Mouse (Mus musculus): ENCODE results near the gene Shh.

Shh gene

GRCm38 (mm10) chr5:28459456-28460225 is 7.4 kb downstream of the Shh start:
- peak; percentile 71 for DNase-seq (ENCODE audit: low spot score)

DNA sequence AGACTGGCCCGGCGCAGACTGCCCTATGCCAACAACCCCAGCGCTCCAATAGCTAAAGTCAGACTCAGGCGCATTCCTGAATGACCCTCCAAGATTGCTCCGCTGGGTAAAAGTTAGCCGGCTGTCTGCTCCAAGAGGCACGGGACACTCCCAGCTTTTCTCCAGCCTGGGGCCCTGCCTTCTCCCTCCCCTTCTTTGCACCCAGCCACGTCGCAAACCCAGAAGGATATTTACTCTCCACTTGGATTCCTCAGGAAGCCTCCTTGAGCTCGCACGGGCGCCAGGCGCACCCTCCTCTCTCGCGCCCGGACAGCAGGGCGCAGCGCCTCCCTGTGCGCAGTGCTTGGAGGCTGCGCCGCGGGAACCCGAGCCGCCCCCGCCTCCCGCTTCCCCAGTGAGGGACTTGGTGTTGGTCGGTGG is 8.2 kb downstream of the Shh start:
- peak; percentile 50 for DNase-seq (ENCODE audit: low spot score)

DNA sequence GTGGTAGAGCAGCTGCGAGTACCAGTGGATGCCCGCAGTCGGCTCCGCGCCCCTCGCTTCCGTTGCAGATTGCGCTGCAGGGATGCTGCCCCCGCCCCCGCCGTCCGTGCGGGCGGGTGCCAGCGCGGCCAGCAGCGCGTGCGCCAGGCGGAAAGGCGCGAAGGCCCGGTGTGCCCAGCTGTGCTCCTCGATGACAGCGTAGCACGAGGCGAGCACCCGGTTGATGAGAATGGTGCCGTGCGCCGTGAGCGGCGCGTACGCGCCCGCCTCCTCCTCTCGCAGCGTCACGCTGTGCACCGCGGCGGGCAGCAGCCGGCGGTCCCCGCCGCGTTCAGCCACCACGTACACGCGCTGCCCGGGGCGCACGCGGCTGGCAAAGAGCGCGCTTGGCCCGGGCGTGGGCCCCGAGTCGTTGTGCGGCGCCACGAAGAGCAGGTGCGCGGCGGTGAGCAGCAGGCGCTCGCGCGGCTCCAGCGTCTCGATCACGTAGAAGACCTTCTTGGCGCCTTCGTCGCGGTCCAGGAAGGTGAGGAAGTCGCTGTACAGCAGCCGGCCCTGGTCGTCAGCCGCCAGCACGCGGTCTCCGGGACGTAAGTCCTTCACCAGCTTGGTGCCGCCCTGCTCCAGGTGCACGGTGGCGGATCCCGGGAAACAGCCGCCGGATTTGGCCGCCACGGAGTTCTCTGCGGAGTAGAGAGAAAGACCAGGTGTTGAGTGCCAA is 9.0 kb downstream of the Shh start:
- DNase-seq (ENCODE audit: low spot score) = peak; percentile 23

GRCm38 (mm10) chr5:28456366-28456765 is 10.7 kb downstream of the Shh start:
- DNase-seq (ENCODE audit: low spot score) = no peak

GRCm38 (mm10) chr5:28455721-28456120 is 11.3 kb downstream of the Shh start:
- DNase-seq (ENCODE audit: low spot score) = no peak

DNA sequence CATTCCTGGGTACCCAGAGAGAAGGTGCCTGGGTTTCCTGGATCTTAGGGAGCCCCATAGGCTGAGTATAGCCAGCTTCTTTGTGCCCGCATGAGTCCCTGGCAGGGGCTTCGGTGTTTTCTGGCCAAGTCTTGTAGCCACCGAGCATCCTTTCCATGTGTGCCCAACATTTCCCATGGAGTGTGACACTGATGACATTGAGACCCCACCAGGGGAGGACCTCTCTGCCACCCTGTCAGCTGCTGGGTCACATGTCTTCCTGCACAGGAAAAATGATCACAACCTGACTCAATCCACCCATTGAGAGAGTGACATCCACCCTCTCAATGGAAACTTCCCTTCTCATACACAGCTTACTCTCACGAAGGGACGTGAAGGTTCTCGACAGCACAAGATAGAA is 12.5 kb downstream of the Shh start:
- no peak for DNase-seq (ENCODE audit: low spot score)

DNA sequence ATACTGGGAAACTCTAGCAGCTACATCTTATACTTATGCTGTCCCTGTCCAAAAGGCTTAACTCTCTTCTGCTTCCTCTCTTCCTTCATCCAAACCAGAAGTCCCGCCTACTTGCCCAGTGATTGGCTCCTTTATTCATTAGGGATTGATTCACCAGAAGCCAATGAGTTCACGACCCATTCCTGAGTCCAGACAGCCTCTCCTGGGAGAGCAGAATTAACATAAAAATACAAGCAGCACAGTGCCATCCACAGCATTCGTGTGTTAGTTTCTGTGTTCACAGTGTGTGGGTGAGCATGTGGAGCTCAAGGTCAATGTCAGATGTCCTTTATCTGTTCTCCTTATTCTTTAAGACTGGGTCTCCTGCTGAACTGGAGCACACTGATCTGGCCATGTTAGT is 13.5 kb downstream of the Shh start:
- peak; percentile 38 for DNase-seq (ENCODE audit: low spot score)

DNA sequence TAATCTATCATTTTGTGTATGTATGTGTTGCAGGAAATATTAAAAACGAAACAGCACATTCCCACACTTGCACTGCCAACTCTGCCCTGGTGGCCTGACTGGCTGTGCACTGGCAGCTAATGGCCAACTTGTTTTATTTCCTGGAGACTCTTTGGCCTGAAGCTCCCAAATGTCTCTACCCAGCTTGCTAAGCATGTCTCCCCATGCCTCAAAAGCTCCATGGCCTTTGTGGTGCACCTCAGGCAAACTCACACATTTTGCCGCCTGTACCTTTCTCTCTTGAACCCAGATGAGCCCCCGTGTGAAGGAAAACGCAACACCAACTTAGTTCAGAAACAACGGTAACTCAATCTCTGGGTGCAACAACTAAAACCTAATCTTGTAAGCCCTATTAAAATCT is 14.0 kb downstream of the Shh start:
- no peak for DNase-seq (ENCODE audit: low spot score)

- DNase-seq (ENCODE audit: low spot score) = peak; percentile 89
These were observed 15.9 kb downstream of the Shh start for GRCm38 (mm10) chr5:28451053-28451638.

DNA sequence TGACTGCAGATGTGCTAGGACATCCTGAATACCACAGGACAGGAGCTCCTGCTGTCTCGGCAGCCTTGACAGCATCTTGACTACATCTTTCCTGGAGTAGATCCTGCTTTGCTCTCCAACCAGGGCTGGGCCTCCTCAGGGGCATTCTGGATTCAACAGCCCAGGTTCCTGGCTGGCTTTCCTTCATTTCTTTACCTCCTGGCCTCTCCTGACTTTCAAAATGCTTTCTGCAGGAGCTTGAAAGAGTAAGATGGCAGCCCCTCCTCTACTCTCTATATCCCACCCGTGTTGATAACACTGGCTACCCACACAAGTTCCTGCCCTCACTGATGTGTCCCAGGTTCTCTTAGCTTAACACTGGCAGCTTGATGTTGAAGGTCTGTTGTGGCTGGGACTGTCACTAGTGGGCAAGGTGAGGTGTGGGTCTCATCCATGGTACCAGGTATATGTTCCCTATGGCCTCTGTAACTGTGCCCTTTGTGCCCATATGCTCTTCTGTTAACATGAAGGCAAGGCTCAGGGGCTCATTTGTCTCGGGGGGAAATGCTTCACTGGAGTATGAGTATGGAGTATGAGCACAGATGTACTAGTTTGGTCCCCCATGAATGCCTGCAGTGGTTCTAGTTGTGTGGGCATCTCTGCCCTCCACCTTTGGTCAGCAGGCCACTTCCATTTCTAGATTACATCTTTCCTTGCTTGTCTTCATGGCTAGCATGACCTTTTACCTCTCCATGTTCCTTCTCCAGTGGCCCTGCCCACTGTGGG is 16.7 kb downstream of the Shh start:
- DNase-seq (ENCODE audit: low spot score) = no peak

GRCm38 (mm10) chr5:28425926-28426325 is 41.1 kb downstream of the Shh start:
- DNase-seq (ENCODE audit: low spot score) = no peak

GRCm38 (mm10) chr5:28423781-28424180 is 43.3 kb downstream of the Shh start:
- DNase-seq (ENCODE audit: low spot score) = no peak

DNA sequence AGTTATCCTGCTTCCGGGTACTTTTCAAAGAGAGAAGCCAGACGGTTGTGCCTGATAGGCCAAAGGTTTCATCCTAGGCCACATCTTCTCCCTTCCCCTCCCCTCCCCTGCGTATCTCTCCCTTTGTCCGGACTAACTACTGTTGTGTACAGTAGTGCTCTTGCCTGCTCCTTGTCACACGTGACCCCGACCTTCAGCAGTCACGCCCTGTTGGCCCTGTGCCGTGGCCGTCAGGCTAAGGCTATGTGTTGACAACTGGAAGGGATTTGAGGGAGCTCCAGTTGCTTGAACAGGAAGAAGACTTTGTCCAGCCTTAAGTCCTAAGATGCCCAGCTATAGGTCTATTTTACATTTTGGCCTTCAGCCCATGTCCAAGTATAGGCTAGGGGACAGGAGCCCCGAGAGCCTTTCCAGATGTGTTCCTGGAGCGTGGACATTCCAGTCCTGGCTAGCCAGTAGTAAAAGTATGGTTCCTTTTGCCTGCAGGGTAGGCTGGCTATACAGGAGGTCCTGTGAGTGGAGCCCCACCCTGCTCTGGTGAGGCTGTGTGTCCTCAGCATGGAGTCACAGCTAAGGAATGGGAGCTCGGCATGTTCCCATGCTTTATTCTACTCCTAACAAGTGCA is 47.3 kb downstream of the Shh start:
- no peak for DNase-seq (ENCODE audit: low spot score)

DNA sequence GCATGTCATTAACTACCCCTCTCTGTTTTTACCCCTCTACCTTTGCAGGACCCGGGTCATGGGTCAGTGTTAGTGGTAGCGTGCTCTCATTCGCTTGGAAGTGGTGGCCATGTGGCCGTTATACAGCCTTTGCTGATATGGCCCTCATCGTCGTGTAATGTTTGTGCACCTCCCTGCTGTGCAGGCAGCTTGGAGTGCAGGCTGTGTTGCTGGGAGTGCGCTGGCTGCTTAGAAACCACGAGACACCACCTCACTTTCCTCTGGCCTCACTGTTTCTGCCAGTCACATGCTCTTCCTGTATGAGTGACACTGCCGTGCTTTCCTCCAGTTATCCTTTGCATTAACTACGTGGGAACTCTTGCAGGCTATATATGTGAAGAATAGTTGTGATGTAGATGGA is 48.3 kb downstream of the Shh start:
- DNase-seq (ENCODE audit: low spot score) = no peak

GRCm38 (mm10) chr5:28416029-28416428 is 51.0 kb downstream of the Shh start:
- no peak for DNase-seq (ENCODE audit: low spot score)

GRCm38 (mm10) chr5:28414076-28414475 is 53.0 kb downstream of the Shh start:
- no peak for DNase-seq (ENCODE audit: low spot score)

DNA sequence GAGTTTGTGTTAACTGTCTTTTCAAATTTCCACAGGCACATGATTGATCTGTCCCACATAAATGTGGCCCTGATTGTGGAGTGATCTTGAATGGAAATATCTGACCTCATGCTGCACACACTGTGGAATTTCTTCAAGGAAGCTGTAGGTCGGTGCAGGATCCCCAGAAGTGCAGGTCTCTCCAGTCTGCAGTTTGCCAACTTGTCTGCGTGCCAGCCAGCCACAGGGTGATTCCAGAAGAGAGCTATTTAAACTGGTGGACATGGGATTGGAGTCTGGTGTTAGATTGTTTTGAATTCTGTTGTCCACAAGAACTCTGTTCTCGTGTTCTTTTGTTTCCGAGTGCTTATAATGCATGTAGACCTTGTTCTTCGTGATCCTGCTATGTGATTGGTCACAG is 53.5 kb downstream of the Shh start:
- DNase-seq (ENCODE audit: low spot score) = no peak

DNA sequence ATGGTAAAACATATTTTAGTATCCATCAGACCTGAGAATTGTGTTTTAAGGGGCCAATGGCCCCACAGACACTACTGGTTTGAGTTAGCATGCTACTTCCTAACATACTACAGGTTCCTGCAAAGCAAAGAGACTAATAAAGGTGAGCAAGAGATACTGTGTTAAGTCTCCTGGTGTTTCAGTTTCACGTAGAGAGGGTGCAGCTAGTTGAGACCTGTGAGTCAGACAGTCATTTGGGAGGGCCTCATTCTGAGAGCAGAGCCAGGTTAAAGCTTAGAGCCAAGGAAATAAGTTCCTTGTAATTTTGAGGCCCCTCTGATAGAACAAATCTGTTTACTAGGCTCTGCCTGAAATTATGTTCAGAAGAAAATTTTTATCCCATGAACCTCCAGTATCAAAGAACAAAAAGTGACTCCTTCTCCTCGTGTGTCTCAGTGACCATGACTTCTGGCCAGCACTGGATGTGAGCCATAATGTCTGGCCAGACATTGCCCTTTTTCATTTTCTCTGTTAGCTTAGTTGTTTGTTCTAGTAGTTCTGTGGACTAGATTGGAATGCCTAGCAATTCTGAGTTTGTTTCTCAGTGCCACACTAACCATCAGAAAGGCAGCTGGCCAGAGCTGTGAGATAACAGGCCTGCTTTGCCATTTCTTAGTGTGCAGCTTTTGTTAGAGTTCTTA is 54.9 kb downstream of the Shh start:
- no peak for DNase-seq (ENCODE audit: low spot score)
